Mouse (Mus musculus): ENCODE measurements around the gene Trank1. TPM values are rescaled to one million over a fixed set of nuclear protein-coding genes. Genes with fewer than 3 reads are reported as not detected.

Trank1 gene
- not detected for polyA plus RNA-seq (2012; fragmentation: generic; extraction: Trizol)
- long read RNA-seq, experiment 1 = 0 reads
- long read RNA-seq, experiment 2 = 0 reads

DNA sequence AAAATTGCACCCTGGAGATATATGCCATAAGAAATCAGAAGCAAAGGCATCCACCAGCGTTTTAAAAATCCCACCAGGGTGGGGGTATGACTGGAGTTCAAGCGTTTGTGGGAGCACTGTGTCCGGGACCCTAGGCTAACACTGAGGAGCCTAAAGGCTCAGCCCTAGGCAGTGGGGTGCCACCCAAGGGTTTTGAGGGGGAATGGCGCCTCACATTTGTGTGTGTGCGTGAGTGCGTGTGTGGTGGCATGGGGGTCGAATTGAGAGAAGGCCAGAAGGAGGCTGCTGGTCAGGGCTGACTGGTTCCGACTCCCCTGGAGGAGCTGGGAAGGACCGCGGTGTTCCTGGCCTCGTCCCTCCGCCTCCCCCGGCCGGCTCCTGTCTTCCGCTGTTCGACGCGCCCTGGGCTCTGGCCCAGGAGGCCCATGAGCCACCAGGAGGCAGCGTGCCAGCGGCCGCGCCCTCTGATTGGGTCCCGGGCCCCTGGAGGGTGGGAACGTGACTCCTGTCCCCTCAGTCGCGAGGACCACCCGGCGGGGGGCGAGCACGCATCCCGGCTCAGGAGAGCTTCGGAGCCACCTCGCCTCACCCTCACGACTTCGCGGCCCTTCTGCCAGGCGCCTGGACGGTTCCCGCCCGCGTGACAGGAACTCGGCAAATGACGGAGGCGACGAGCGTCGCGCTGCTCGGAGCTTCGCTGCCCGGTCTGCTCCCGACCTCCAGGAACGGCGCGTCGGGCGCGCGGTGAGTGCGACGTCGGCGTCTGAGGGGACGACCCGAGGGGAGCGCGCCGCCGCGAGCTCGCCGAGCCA, at the start of gene Trank1:
Gene Trank1, plus strand, starts transcription at position 709 of the 812 bp plus-strand sequence.
- Histone ChIP-seq H3K27me3 (ENCODE audit: control insufficient read depth, insufficient read depth, insufficient read length) (peaks cover 19% of the 10 kb centered on the region), H3ac (ENCODE audit: control insufficient read depth, insufficient read length, low read depth) (no peak within 1 kb of the TSS), H3K79me3 (ENCODE audit: low read depth) (no peaks in the 10 kb centered on the region), H3K36me3 (ENCODE audit: control insufficient read depth, insufficient read depth) (no peaks in the 10 kb centered on the region), H3K79me2 (ENCODE audit: control insufficient read depth, insufficient read depth) (no peaks in the 10 kb centered on the region), H3K4me3 (ENCODE audit: insufficient read depth, poor library complexity, severe bottlenecking) (no peak within 1 kb of the TSS)
- TF ChIP-seq MYOD1 (IDR thresholded peaks at IDR 0.05; ENCODE audit: control insufficient read depth, insufficient read length, low read depth) (no peak), FOSL1 (IDR thresholded peaks at IDR 0.05; ENCODE audit: insufficient read depth, low read length, poor library complexity, severe bottlenecking) (no peak), USF1 (IDR thresholded peaks at IDR 0.05; ENCODE audit: low read depth) (no peak), CEBPB (IDR thresholded peaks at IDR 0.05; ENCODE audit: low read depth) (no peak), MYOG (IDR thresholded peaks at IDR 0.05; ENCODE audit: control insufficient read depth, extremely low read depth, insufficient read length) (no peak), MAX (IDR thresholded peaks at IDR 0.05) (no peak), CTCF (IDR thresholded peaks at IDR 0.05; ENCODE audit: control insufficient read depth, insufficient read depth, insufficient read length) (no peak)

- Histone ChIP-seq H3K4me3 (ENCODE audit: insufficient read depth, poor library complexity, severe bottlenecking) (no peak overlapping the region), H3K27me3 (ENCODE audit: control insufficient read depth, insufficient read depth, insufficient read length) (no peaks in the 10 kb centered on the region), H3ac (ENCODE audit: control insufficient read depth, insufficient read length, low read depth) (no peak overlapping the region), H3K36me3 (ENCODE audit: control insufficient read depth, insufficient read depth) (peaks cover 26% of the 10 kb centered on the region), H3K79me2 (ENCODE audit: control insufficient read depth, insufficient read depth) (peaks cover 34% of the 10 kb centered on the region), H3K79me3 (ENCODE audit: low read depth) (peaks cover 13% of the 10 kb centered on the region)
- TF ChIP-seq MYOD1 (IDR thresholded peaks at IDR 0.05; ENCODE audit: control insufficient read depth, insufficient read length, low read depth) (no peak), FOSL1 (IDR thresholded peaks at IDR 0.05; ENCODE audit: insufficient read depth, low read length, poor library complexity, severe bottlenecking) (no peak), MYOG (IDR thresholded peaks at IDR 0.05; ENCODE audit: control insufficient read depth, extremely low read depth, insufficient read length) (no peak), CTCF (IDR thresholded peaks at IDR 0.05; ENCODE audit: control insufficient read depth, insufficient read depth, insufficient read length) (no peak), MAX (IDR thresholded peaks at IDR 0.05) (no peak), USF1 (IDR thresholded peaks at IDR 0.05; ENCODE audit: low read depth) (no peak), CEBPB (IDR thresholded peaks at IDR 0.05; ENCODE audit: low read depth) (no peak)
Observed at GRCm38 (mm10) chr9:111267998-111268397, 43.5 kb upstream of the Trank1 start.

- no peak for TF ChIP-seq CEBPB (IDR thresholded peaks at IDR 0.05; ENCODE audit: low read depth)
- TF ChIP-seq FOSL1 (IDR thresholded peaks at IDR 0.05; ENCODE audit: insufficient read depth, low read length, poor library complexity, severe bottlenecking) = no peak
- TF ChIP-seq MAX (IDR thresholded peaks at IDR 0.05) = no peak
- TF ChIP-seq MYOD1 (IDR thresholded peaks at IDR 0.05; ENCODE audit: control insufficient read depth, insufficient read length, low read depth) = no peak
- TF ChIP-seq CTCF (IDR thresholded peaks at IDR 0.05; ENCODE audit: control insufficient read depth, insufficient read depth, insufficient read length) = no peak
- TF ChIP-seq USF1 (IDR thresholded peaks at IDR 0.05; ENCODE audit: low read depth) = no peak
- TF ChIP-seq MYOG (IDR thresholded peaks at IDR 0.05; ENCODE audit: control insufficient read depth, extremely low read depth, insufficient read length) = no peak
- peaks cover 35% of the 10 kb centered on the region for H3K36me3 ChIP-seq (ENCODE audit: control insufficient read depth, insufficient read depth)
- H3K79me2 ChIP-seq (ENCODE audit: control insufficient read depth, insufficient read depth) = peaks cover 60% of the 10 kb centered on the region
- H3K4me3 ChIP-seq (ENCODE audit: insufficient read depth, poor library complexity, severe bottlenecking) = peak overlapping the region; percentile 57
- H3K79me3 ChIP-seq (ENCODE audit: low read depth) = peaks cover 39% of the 10 kb centered on the region
- peak overlapping the region; percentile 91 for H3ac ChIP-seq (ENCODE audit: control insufficient read depth, insufficient read length, low read depth)
- no peaks in the 10 kb centered on the region for H3K27me3 ChIP-seq (ENCODE audit: control insufficient read depth, insufficient read depth, insufficient read length)
Observed at GRCm38 (mm10) chr9:111270606-111271005, 40.9 kb upstream of the Trank1 start.

DNA sequence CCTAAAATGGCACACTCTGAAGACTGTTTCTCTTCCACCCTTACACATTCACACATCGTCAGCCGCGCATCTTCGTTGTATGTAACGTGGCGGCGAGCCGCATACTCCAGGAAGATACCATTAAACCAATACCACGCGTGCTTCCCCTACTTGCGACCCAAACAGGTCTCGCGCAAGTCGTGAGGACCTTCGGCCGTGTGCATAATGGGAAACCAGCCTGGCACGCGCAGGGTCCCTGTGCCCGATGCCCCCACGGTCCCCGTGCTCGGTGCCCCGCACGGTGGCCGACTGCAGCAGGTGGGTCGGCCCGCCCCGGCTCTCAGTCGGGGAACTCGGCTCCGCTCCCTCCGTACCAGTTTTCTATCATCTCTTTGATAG, 40.5 kb upstream of the Trank1 start:
- peak overlapping the region; percentile 57 for H3K4me3 ChIP-seq (ENCODE audit: insufficient read depth, poor library complexity, severe bottlenecking)
- peaks cover 34% of the 10 kb centered on the region for H3K36me3 ChIP-seq (ENCODE audit: control insufficient read depth, insufficient read depth)
- peaks cover 44% of the 10 kb centered on the region for H3K79me3 ChIP-seq (ENCODE audit: low read depth)
- TF ChIP-seq MYOD1 (IDR thresholded peaks at IDR 0.05; ENCODE audit: control insufficient read depth, insufficient read length, low read depth) = no peak
- TF ChIP-seq FOSL1 (IDR thresholded peaks at IDR 0.05; ENCODE audit: insufficient read depth, low read length, poor library complexity, severe bottlenecking) = no peak
- no peak for TF ChIP-seq CTCF (IDR thresholded peaks at IDR 0.05; ENCODE audit: control insufficient read depth, insufficient read depth, insufficient read length)
- TF ChIP-seq MYOG (IDR thresholded peaks at IDR 0.05; ENCODE audit: control insufficient read depth, extremely low read depth, insufficient read length) = no peak
- TF ChIP-seq CEBPB (IDR thresholded peaks at IDR 0.05; ENCODE audit: low read depth) = no peak
- no peak for TF ChIP-seq MAX (IDR thresholded peaks at IDR 0.05)
- no peak for TF ChIP-seq USF1 (IDR thresholded peaks at IDR 0.05; ENCODE audit: low read depth)
- peaks cover 64% of the 10 kb centered on the region for H3K79me2 ChIP-seq (ENCODE audit: control insufficient read depth, insufficient read depth)
- no peaks in the 10 kb centered on the region for H3K27me3 ChIP-seq (ENCODE audit: control insufficient read depth, insufficient read depth, insufficient read length)
- H3ac ChIP-seq (ENCODE audit: control insufficient read depth, insufficient read length, low read depth) = peak overlapping the region; percentile 91

GRCm38 (mm10) chr9:111271434-111272160, 39.9 kb upstream of the Trank1 start, which contains the start of the genes Mlh1 and Epm2aip1:
Mlh1 (minus strand) TSS chr9:111271791.
Epm2aip1 (plus strand) TSS chr9:111271929.
- Histone ChIP-seq H3K36me3 (ENCODE audit: control insufficient read depth, insufficient read depth) (peaks cover 33% of the 10 kb centered on the region), H3ac (ENCODE audit: control insufficient read depth, insufficient read length, low read depth) (peak within 1 kb of the TSS; percentile 96), H3K4me3 (ENCODE audit: insufficient read depth, poor library complexity, severe bottlenecking) (peak within 1 kb of the TSS; percentile 61), H3K79me3 (ENCODE audit: low read depth) (peaks cover 48% of the 10 kb centered on the region), H3K79me2 (ENCODE audit: control insufficient read depth, insufficient read depth) (peaks cover 70% of the 10 kb centered on the region), H3K27me3 (ENCODE audit: control insufficient read depth, insufficient read depth, insufficient read length) (no peaks in the 10 kb centered on the region)
- TF ChIP-seq CEBPB (IDR thresholded peaks at IDR 0.05; ENCODE audit: low read depth) = no peak
